Mouse (Mus musculus): ENCODE results near the gene Susd1.
"Not testable (repeated sequence)": the region's sequence is repeated elsewhere in the genome, so short reads cannot be mapped to it uniquely, and the experiment has no call there.

The Susd1 gene

DNA sequence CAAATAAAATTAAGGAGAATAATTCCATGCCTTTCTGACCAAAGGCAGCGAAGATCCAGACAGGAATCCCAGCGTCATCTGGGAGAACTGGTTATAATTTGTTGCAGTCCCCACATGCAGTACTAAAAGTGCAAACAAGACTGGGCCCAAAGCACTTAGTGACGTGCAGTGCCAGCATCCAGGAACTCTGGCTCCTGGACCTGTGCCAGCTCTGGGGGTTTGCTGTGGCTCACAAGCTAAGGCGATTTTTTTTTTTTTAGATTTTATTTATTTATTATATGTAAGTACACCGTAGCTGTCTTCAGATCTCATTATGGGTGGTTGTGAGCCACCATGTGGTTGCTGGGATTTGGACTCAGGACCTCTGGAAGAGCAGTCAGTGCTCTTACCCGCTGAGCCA is 152.1 kb downstream of the Susd1 start:
- not testable (repeated sequence) for DNase-seq (ENCODE audit: low spot score in 2 of 2)

DNA sequence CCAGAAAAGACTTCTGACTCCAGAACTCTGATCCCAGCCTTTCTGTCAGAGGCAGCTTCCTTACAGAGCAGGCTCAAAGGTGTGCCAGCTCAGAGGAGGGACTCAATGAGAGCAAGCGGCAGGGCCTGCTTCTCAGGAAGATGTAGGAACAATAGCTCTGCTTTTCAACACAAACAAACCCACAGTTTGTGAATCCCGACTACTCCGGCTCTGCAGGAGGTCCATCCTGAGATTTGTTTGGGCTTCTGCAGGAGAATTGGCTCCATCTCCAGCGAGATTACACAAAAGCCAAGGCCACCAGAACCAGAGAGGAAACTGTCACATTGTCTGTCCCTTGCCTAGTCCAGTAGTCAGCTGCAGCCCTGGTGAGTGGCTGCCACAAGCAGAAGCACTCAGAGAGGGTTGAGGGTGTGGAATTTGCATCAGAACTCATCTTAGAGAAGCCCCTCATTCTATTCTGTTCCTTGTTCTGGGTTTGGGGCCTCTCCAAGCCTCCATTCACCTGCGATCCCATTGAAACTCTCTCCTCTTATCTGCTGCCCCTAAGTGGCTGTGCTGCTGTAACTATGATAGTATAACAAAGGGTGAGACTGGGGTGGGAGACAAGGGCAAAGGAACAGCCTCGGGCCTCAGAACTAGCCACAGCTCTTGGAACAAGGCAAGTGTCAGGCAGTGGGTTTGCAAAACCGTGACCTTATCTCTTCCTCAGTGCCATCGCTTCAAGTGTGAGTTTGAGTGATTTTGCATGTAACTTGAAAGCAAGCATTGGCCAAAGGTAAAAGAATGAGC is 155.5 kb downstream of the Susd1 start:
- DNase-seq (ENCODE audit: low spot score in 2 of 2) = no peak

DNA sequence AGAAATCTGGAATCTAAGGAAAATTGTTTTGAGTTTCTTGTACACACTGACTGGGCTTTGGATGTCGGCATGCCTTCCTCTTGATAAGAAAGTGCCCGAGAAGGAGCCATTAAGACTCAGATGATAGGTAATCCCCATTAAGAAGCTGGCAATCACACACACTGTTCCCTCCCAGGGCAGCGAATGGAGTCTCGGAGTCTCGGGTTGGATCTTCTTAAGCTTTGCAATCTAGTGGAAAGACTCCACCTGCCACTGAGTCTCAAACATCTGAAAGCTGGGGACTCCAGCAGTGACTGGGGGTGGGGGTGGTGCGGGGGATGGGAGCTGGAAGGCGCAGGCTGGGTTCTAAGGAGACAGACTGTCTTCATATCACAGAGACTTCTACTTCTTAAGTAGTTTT is 156.3 kb downstream of the Susd1 start:
- DNase-seq (ENCODE audit: low spot score in 2 of 2) = no peak

DNA sequence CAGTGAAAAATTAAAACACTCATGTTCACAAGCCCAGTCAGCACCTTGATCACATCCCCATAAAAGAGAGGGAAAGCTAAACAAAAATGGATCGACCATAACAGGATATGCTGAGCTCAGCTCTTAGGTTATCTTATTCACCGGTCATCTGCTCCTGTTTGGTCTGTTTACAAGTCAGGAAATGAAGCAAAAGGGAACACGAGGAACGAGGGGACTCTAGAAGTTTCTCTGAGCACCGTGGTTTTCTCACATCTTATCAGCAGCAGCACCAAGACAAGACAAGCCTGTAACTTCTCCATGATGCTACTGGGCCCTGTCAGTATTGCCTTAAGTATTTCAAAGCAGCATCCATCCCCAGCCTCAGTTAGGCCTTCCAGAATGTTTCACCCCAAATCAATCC is 157.6 kb downstream of the Susd1 start:
- no peak for DNase-seq (ENCODE audit: low spot score in 2 of 2)

DNA sequence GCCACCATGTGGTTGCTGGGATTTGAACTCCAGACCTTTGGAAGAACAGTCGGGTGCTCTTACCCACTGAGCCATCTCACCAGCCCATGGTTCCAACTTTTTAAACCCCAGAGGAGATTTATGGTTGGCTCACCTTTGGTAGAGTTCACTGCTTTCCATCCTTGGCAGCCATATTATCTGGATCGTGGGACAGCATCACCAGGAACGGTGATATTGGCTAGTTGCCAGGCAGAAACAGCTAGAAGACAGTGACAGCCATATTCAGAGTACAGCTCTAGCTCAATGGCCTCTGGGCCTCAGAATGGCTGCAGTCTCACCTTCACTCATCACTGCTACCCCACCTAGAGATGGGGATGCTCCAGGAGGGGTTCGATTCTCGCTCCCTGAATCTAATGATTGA is 159.3 kb downstream of the Susd1 start:
- DNase-seq (ENCODE audit: low spot score in 2 of 2) = no peak

DNA sequence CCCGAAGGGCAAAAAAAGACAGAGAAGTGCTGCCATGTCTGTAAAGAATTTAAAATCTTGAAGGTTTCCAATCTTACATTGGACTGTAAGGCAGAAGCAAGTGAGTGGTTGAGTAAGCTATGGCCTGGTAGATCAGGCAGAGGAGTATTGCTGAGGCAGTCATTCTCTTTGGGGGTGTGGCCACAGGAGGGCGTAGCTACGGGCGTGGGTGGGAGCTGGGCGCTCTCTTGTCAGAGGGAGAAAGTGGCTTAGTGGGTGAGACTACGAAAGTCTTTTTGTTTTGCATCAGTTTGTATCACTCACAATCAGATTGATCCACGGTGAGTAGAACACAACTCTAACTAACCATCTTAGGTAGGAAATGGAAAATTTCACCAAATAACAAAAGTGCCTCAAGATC is 160.0 kb downstream of the Susd1 start:
- no peak for DNase-seq (ENCODE audit: low spot score in 2 of 2)

DNA sequence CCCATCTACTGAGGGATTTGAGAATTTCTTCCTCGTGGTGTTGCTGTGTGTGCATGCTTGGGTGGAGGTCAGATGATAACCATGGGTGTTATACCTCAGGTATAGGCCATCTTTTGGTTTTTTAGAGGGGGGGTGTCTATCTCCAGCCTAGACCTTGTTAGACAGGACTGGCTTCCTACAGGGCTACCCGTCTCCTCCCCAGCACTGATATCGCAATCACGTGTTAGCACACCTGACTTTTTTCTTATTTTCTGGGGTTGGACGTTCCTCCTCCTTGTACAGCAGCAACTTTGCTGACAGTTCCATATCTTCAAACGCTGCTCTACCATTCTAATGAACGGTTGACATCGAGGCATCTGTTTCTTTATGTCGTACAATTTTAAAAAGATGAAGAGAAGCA is 160.5 kb downstream of the Susd1 start:
- no peak for DNase-seq (ENCODE audit: low spot score in 2 of 2)

DNA sequence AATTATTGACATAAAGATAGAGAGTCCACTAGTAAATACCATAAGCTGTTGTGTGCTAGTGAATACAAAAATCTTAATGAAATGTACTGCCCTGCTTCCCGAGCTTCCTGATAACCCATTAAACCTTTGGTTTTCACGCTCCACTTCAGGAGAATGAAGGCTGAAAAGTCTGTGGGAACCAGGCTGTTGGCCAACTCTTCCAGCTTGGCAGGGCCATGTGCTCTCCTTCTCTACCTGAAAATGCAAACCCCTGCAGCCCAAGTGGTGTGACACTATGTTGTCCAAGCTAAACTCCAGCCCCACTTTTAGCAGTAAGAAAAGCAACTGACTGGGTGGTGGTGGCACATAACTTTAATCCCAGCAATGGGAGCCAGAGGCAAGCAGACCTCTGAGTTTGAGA is 162.5 kb downstream of the Susd1 start:
- no peak for DNase-seq (ENCODE audit: low spot score in 2 of 2)

DNA sequence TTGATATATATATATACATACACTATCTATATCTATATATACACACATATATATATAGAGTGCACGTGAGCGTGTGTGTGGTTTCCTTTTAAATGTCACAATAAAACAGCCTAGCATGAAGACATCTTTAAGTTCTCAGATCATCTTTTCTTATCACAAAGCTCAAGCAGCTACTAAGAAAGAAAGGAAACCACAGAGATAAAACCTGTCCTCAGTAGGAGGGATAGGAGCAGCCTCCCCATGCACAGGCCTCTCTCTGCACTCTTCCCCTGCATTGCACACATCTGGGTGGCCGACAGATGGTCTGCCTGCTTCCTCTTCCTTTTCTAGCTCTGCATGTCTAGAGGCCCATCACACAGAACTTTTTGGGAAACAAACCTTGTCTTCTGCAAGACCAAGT is 162.9 kb downstream of the Susd1 start:
- no peak for DNase-seq (ENCODE audit: low spot score in 2 of 2)

DNA sequence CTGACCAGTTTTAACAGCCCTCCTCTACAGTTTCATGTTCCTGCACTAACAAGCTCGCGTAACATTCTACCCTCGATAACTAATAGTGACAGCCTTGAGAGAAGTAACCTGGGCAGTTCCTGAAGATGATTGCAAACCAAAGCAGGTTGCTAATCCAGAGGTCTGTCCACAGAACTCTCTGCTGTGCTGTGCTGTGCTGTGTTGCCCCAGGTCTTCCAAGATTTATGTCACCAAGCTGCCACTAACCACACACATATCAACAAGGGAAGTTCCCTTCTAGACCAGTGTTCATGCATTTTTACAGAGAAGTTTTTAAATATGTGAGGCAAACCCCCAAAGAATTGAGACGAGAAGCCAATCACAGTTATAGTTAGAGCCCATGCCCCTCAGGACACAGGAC is 164.3 kb downstream of the Susd1 start:
- DNase-seq (ENCODE audit: low spot score in 2 of 2) = no peak

DNA sequence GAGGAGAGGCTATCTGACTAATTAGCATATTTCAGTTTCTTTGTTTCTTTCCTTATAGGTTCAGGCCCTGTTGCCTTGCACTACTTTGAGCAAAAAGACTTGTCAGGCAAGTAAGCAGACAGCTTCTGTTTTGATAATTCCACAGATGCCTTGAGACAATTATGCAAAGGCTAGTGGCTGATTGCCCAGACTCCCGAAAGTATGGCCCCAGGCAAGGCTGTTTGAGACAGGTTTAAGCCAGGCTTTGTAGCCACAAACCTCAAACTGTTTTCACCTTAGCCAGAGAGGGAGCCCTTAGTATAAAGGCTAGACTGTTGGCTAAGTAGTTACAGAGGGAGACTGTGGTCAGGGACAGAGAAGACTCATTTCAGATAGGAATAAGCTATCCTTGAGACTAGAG is 165.1 kb downstream of the Susd1 start:
- no peak for DNase-seq (ENCODE audit: low spot score in 2 of 2)

DNA sequence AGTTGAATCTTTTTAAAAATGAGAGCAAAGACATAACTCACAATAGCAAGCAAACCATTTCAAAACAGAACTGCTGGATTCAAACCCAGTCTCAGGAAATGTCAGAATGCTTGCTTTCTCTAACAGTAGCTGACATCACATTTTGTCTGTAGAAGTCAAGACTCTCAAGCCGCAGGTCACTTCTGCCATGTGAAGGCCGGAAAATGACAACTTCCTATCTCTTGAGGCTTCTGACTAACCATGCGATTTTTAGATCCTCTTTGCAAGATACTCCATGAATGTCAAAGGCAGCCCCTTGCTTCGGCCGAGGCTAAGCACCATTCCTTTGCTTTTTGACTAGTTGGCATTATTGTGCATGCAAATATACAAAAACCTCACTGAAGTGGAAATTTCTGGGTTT is 172.8 kb downstream of the Susd1 start:
- DNase-seq (ENCODE audit: low spot score in 2 of 2) = no peak

DNA sequence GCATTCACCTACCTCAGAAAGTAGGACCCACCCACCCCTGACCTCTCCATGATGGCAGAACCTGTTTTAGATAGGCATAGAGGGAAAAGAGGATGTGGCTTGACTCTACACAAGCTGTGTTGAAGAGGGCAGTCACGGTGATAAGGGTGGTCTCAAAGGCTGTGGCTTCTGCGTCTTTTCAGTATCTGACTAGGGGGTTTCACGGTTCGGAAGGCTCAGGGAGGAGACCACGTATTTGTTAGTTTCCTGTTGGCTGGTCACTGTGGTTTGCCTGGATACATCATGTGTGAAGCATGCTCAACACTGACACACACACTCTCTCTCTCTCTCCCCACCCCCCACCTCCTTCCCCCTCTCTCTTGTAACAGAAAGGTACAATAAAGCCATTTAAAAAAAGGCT is 173.3 kb downstream of the Susd1 start:
- no peak for DNase-seq (ENCODE audit: low spot score in 2 of 2)

Measured in urinary bladder, adult 18-20 months (tissue).